Mouse (Mus musculus): Measurements from ENCODE around the gene Ppp1r8.

DNA sequence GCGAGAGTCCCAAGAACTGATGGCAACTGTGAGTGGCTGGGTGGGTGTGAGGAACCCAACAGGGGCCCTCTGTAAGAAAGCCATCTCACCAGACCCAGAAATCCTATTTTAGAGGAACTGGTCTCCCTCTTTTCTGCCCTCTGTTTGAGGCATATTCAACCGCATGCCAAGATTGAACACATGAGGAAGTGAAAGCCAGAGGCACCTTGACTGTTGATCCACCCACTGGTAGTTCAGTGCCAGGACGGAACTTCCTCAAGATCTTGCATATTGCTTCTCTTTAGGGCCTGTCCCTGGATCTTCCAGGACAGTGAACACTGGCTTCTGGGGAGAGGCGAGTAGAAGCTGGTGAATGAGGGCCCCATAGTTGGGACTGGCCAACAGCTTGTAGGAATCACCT, 62.7 kb downstream of the Ppp1r8 start:
- TF ChIP-seq CTCF (conservative IDR thresholded peaks at IDR 0.05; ENCODE audit: low read length): no peak
- TF ChIP-seq POU5F1 (IDR thresholded peaks at IDR 0.05; ENCODE audit: borderline replicate concordance, low read length): no peak
- no peak for TF ChIP-seq NANOG (IDR thresholded peaks at IDR 0.05; ENCODE audit: borderline replicate concordance, low read length)

All from E14TG2a.4 (cell line).